Mouse (Mus musculus) bone marrow macrophage, adult 2 months (primary cell): ENCODE measurements around the gene Egflam.

Source experiments
- CTCF ChIP-seq: IDR thresholded peaks from 2 replicates; pipeline ENCODE4 v1.5.1; 2012; ENCODE audit warnings: low read depth, mild to moderate bottlenecking, low read length, moderate library complexity
- POLR2A ChIP-seq: IDR thresholded peaks from 2 replicates; pipeline ENCODE4 v1.6.1; 2012; ENCODE audit warnings: mild to moderate bottlenecking, low read depth, low read length, borderline replicate concordance

GRCm38 (mm10) chr15:7397818-7398608, at the start of gene Egflam:
- TF ChIP-seq POLR2A (no peak), CTCF (no peak)
